Mouse (Mus musculus): ENCODE results near the gene Diexf. TPM values are rescaled to one million over a fixed set of nuclear protein-coding genes. Genes with fewer than 3 reads are reported as not detected.

Gene Diexf
- polyA plus RNA-seq (2015; fragmentation: Nextera tagmentation; extraction: Ambion mirVana) = 5.6 and 7.3 TPM in 2 replicates

GRCm38 (mm10) chr1:193129786-193130455 lies at the start of gene Diexf:
Gene Diexf, minus strand, starts transcription at chr1:193130272.
- Histone ChIP-seq H3K27me3 (ENCODE audit: control insufficient read depth, insufficient read depth, low read length) (no peaks in the 10 kb centered on the region), H3K36me3 (ENCODE audit: control insufficient read depth, insufficient read depth) (peaks cover 14% of the 10 kb centered on the region), H3K4me3 (ENCODE audit: low read length) (peak within 1 kb of the TSS; percentile 99), H3K4me2 (ENCODE audit: low read depth, low read length) (peak within 1 kb of the TSS; percentile 89), H3K9ac (ENCODE audit: low read length) (peak within 1 kb of the TSS; percentile 94), H3K9me3 (replicated peaks; ENCODE audit: control insufficient read depth, low read length) (no peaks in the 10 kb centered on the region), H3K27ac (ENCODE audit: low read length) (peak within 1 kb of the TSS; percentile 57), H3K4me1 (ENCODE audit: control insufficient read depth, insufficient read depth, low read length) (peaks cover 9% of the 10 kb centered on the region)
- ATAC-seq (replicated peaks; ENCODE audit: extremely low read depth, insufficient read depth, low FRiP score) = peak; percentile 86
- under 1% methylated on average over 61 of the region's 61 CpGs for whole genome bisulfite sequencing

- Histone ChIP-seq H3K9ac (ENCODE audit: low read length) (peak overlapping the region; percentile 87), H3K27me3 (ENCODE audit: control insufficient read depth, insufficient read depth, low read length) (no peaks in the 10 kb centered on the region), H3K4me1 (ENCODE audit: control insufficient read depth, insufficient read depth, low read length) (peaks cover 39% of the 10 kb centered on the region), H3K27ac (ENCODE audit: low read length) (peak overlapping the region; percentile 89), H3K9me3 (replicated peaks; ENCODE audit: control insufficient read depth, low read length) (no peaks in the 10 kb centered on the region), H3K4me3 (ENCODE audit: low read length) (peak overlapping the region; percentile 69), H3K4me2 (ENCODE audit: low read depth, low read length) (peak overlapping the region; percentile 86), H3K36me3 (ENCODE audit: control insufficient read depth, insufficient read depth) (no peaks in the 10 kb centered on the region)
- no peak for ATAC-seq (replicated peaks; ENCODE audit: extremely low read depth, insufficient read depth, low FRiP score)
- WGBS = 48% methylated on average over 13 of the region's 13 CpGs
These were observed 44.2 kb upstream of the Diexf start for GRCm38 (mm10) chr1:193174143-193174733.

GRCm38 (mm10) chr1:193173810-193174129 lies 43.7 kb upstream of the Diexf start:
- peak overlapping the region; percentile 87 for H3K9ac ChIP-seq (ENCODE audit: low read length)
- H3K4me2 ChIP-seq (ENCODE audit: low read depth, low read length) = peak overlapping the region; percentile 86
- no peaks in the 10 kb centered on the region for H3K27me3 ChIP-seq (ENCODE audit: control insufficient read depth, insufficient read depth, low read length)
- WGBS = 14% methylated on average over 9 of the region's 9 CpGs
- H3K9me3 ChIP-seq (replicated peaks; ENCODE audit: control insufficient read depth, low read length) = no peaks in the 10 kb centered on the region
- no peaks in the 10 kb centered on the region for H3K36me3 ChIP-seq (ENCODE audit: control insufficient read depth, insufficient read depth)
- peaks cover 39% of the 10 kb centered on the region for H3K4me1 ChIP-seq (ENCODE audit: control insufficient read depth, insufficient read depth, low read length)
- H3K4me3 ChIP-seq (ENCODE audit: low read length) = peak overlapping the region; percentile 69
- H3K27ac ChIP-seq (ENCODE audit: low read length) = peak overlapping the region; percentile 89
- no peak for ATAC-seq (replicated peaks; ENCODE audit: extremely low read depth, insufficient read depth, low FRiP score)

GRCm38 (mm10) chr1:193172991-193173809 lies 43.1 kb upstream of the Diexf start:
- H3K27ac ChIP-seq (ENCODE audit: low read length) = peak overlapping the region; percentile 89
- peak overlapping the region; percentile 69 for H3K4me3 ChIP-seq (ENCODE audit: low read length)
- peak; percentile 97 for ATAC-seq (replicated peaks; ENCODE audit: extremely low read depth, insufficient read depth, low FRiP score)
- peak overlapping the region; percentile 86 for H3K4me2 ChIP-seq (ENCODE audit: low read depth, low read length)
- H3K9me3 ChIP-seq (replicated peaks; ENCODE audit: control insufficient read depth, low read length) = no peaks in the 10 kb centered on the region
- H3K36me3 ChIP-seq (ENCODE audit: control insufficient read depth, insufficient read depth) = no peaks in the 10 kb centered on the region
- H3K27me3 ChIP-seq (ENCODE audit: control insufficient read depth, insufficient read depth, low read length) = no peaks in the 10 kb centered on the region
- peak overlapping the region; percentile 87 for H3K9ac ChIP-seq (ENCODE audit: low read length)
- H3K4me1 ChIP-seq (ENCODE audit: control insufficient read depth, insufficient read depth, low read length) = peaks cover 39% of the 10 kb centered on the region
- WGBS = under 1% methylated on average over 48 of the region's 48 CpGs

GRCm38 (mm10) chr1:193169856-193170255 lies 39.8 kb upstream of the Diexf start:
- Histone ChIP-seq H3K9ac (ENCODE audit: low read length) (no peak overlapping the region), H3K9me3 (replicated peaks; ENCODE audit: control insufficient read depth, low read length) (no peaks in the 10 kb centered on the region), H3K36me3 (ENCODE audit: control insufficient read depth, insufficient read depth) (no peaks in the 10 kb centered on the region), H3K4me2 (ENCODE audit: low read depth, low read length) (no peak overlapping the region), H3K4me1 (ENCODE audit: control insufficient read depth, insufficient read depth, low read length) (peaks cover 26% of the 10 kb centered on the region), H3K27me3 (ENCODE audit: control insufficient read depth, insufficient read depth, low read length) (no peaks in the 10 kb centered on the region), H3K27ac (ENCODE audit: low read length) (no peak overlapping the region), H3K4me3 (ENCODE audit: low read length) (no peak overlapping the region)
- WGBS = 64% methylated on average over 2 of the region's 2 CpGs
- no peak for ATAC-seq (replicated peaks; ENCODE audit: extremely low read depth, insufficient read depth, low FRiP score)

- Histone ChIP-seq H3K36me3 (ENCODE audit: control insufficient read depth, insufficient read depth) (no peaks in the 10 kb centered on the region), H3K9ac (ENCODE audit: low read length) (no peak overlapping the region), H3K9me3 (replicated peaks; ENCODE audit: control insufficient read depth, low read length) (no peaks in the 10 kb centered on the region), H3K4me3 (ENCODE audit: low read length) (no peak overlapping the region), H3K4me1 (ENCODE audit: control insufficient read depth, insufficient read depth, low read length) (peaks cover 20% of the 10 kb centered on the region), H3K27me3 (ENCODE audit: control insufficient read depth, insufficient read depth, low read length) (no peaks in the 10 kb centered on the region), H3K27ac (ENCODE audit: low read length) (no peak overlapping the region), H3K4me2 (ENCODE audit: low read depth, low read length) (no peak overlapping the region)
- ATAC-seq (replicated peaks; ENCODE audit: extremely low read depth, insufficient read depth, low FRiP score) = no peak
- WGBS = 72% methylated on average over 7 of the region's 7 CpGs
These were observed 39.2 kb upstream of the Diexf start for GRCm38 (mm10) chr1:193169228-193169627.

- Histone ChIP-seq H3K27me3 (ENCODE audit: control insufficient read depth, insufficient read depth, low read length) (no peaks in the 10 kb centered on the region), H3K4me3 (ENCODE audit: low read length) (no peak within 1 kb of the TSS), H3K36me3 (ENCODE audit: control insufficient read depth, insufficient read depth) (no peaks in the 10 kb centered on the region), H3K9ac (ENCODE audit: low read length) (no peak within 1 kb of the TSS), H3K27ac (ENCODE audit: low read length) (no peak within 1 kb of the TSS), H3K4me1 (ENCODE audit: control insufficient read depth, insufficient read depth, low read length) (peaks cover 15% of the 10 kb centered on the region), H3K9me3 (replicated peaks; ENCODE audit: control insufficient read depth, low read length) (no peaks in the 10 kb centered on the region), H3K4me2 (ENCODE audit: low read depth, low read length) (no peak within 1 kb of the TSS)
- WGBS = 88% methylated on average over 3 of the region's 3 CpGs
- no peak for ATAC-seq (replicated peaks; ENCODE audit: extremely low read depth, insufficient read depth, low FRiP score)
These were observed 37.7 kb upstream of the Diexf start, which contains the start of gene A130010J15Rik for GRCm38 (mm10) chr1:193167746-193168145. Gene A130010J15Rik, plus strand, starts transcription at chr1:193168046.

- H3K36me3 ChIP-seq (ENCODE audit: control insufficient read depth, insufficient read depth) = no peaks in the 10 kb centered on the region
- H3K4me2 ChIP-seq (ENCODE audit: low read depth, low read length) = peak overlapping the region; percentile 63
- H3K9ac ChIP-seq (ENCODE audit: low read length) = peak overlapping the region; percentile 67
- peaks cover 10% of the 10 kb centered on the region for H3K4me1 ChIP-seq (ENCODE audit: control insufficient read depth, insufficient read depth, low read length)
- 14% methylated on average over 18 of the region's 18 CpGs for WGBS
- peak overlapping the region; percentile 27; the same call in 1 of the 2 replicates for H3K27ac ChIP-seq (ENCODE audit: low read length)
- ATAC-seq (replicated peaks; ENCODE audit: extremely low read depth, insufficient read depth, low FRiP score) = peak; percentile 58; the same call in 1 of the 2 replicates
- no peaks in the 10 kb centered on the region for H3K9me3 ChIP-seq (replicated peaks; ENCODE audit: control insufficient read depth, low read length)
- no peaks in the 10 kb centered on the region for H3K27me3 ChIP-seq (ENCODE audit: control insufficient read depth, insufficient read depth, low read length)
- H3K4me3 ChIP-seq (ENCODE audit: low read length) = peak overlapping the region; percentile 44
These were observed 30.4 kb upstream of the Diexf start for GRCm38 (mm10) chr1:193160317-193161032.

All from heart, embryonic 16.5 days (tissue).